Mouse (Mus musculus): Measurements from ENCODE around the gene Spag16. TPM values are rescaled to one million over a fixed set of nuclear protein-coding genes. Genes with fewer than 3 reads are reported as not detected.

Spag16 gene
- total RNA-seq, 1 experiment = 0.31 TPM

- Histone ChIP-seq H3K27ac (ENCODE audit: insufficient read depth, low read depth, low read length, poor library complexity, severe bottlenecking) (no peak overlapping the region), H3K4me1 (ENCODE audit: control insufficient read depth in 2 of 2, insufficient read depth in 2 of 2, low read length in 2 of 2, poor library complexity in 1 of 2) (no peaks in the 10 kb centered on the region), H3K36me3 (ENCODE audit: control insufficient read depth, insufficient read depth, low read length, poor library complexity, severe bottlenecking) (no peaks in the 10 kb centered on the region), H3K9ac (ENCODE audit: insufficient read depth, low read depth, low read length, poor library complexity, severe bottlenecking) (no peak overlapping the region), H3K4me3 (ENCODE audit: insufficient read depth in 1 of 2, low read depth in 1 of 2, low read length in 2 of 2, poor library complexity in 1 of 2, severe bottlenecking in 1 of 2) (no peak overlapping the region), H3K9me3 (ENCODE audit: control insufficient read depth, insufficient read depth, low read depth, low read length) (no peaks in the 10 kb centered on the region)
- peak; percentile 29 for DNase-seq (ENCODE audit: low read depth, low spot score)
- in situ Hi-C loops (cut with MboI; ENCODE audit: low sequenced_read_pairs in 2 of 2, unreplicated experiment in 2 of 2) = no loop called here
- peak; percentile 52; the same call in 1 of the 2 replicates for TF ChIP-seq ZNF384 (IDR thresholded peaks at IDR 0.05; ENCODE audit: low read depth, low read length)
- no peak for TF ChIP-seq CHD2 (IDR thresholded peaks at IDR 0.05; ENCODE audit: low read depth, low read length)
- TF ChIP-seq HCFC1 (IDR thresholded peaks at IDR 0.05; ENCODE audit: borderline replicate concordance, insufficient read depth, low read length) = no peak
- TF ChIP-seq ZC3H11A (IDR thresholded peaks at IDR 0.05; ENCODE audit: borderline replicate concordance, low read depth, low read length) = no peak
- TF ChIP-seq MAFK (IDR thresholded peaks at IDR 0.05; ENCODE audit: insufficient read depth, low read depth, low read length) = no peak
Observed at GRCm38 (mm10) chr1:69867776-69868175, 41.0 kb downstream of the Spag16 start.

DNA sequence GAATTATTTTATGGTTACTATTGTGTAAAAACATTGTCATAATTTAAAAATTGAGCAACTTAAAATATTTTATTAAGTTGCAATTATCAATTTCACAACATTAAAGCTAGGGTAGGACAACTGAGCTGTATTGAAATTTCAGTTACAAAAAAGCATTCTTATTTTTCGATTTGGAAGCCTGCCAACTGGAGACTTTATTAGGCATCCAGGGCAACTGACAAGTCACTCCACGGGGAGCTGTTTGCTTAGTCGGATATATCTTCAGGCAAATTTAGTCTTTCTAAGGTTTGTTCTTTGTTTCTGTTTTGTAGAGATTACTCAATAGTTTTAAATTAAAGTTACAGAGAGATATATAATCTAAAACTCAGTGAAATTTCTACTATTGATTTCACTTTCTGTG is 129.8 kb downstream of the Spag16 start:
- H3K27ac ChIP-seq (ENCODE audit: insufficient read depth, low read depth, low read length, poor library complexity, severe bottlenecking) = no peak overlapping the region
- no peak overlapping the region for H3K9ac ChIP-seq (ENCODE audit: insufficient read depth, low read depth, low read length, poor library complexity, severe bottlenecking)
- no peak overlapping the region for H3K4me3 ChIP-seq (ENCODE audit: insufficient read depth in 1 of 2, low read depth in 1 of 2, low read length in 2 of 2, poor library complexity in 1 of 2, severe bottlenecking in 1 of 2)
- no peaks in the 10 kb centered on the region for H3K36me3 ChIP-seq (ENCODE audit: control insufficient read depth, insufficient read depth, low read length, poor library complexity, severe bottlenecking)
- no peaks in the 10 kb centered on the region for H3K4me1 ChIP-seq (ENCODE audit: control insufficient read depth in 2 of 2, insufficient read depth in 2 of 2, low read length in 2 of 2, poor library complexity in 1 of 2)
- no peaks in the 10 kb centered on the region for H3K9me3 ChIP-seq (ENCODE audit: control insufficient read depth, insufficient read depth, low read depth, low read length)
- in situ Hi-C loops (cut with MboI; ENCODE audit: low sequenced_read_pairs in 2 of 2, unreplicated experiment in 2 of 2) = no loop called here
- TF ChIP-seq CHD2 (IDR thresholded peaks at IDR 0.05; ENCODE audit: low read depth, low read length) = no peak
- no peak for DNase-seq (ENCODE audit: low read depth, low spot score)

GRCm38 (mm10) chr1:69996874-69997273 is 170.1 kb downstream of the Spag16 start:
- H3K4me1 ChIP-seq (ENCODE audit: control insufficient read depth in 2 of 2, insufficient read depth in 2 of 2, low read length in 2 of 2, poor library complexity in 1 of 2) = no peaks in the 10 kb centered on the region
- in situ Hi-C loops (cut with MboI; ENCODE audit: low sequenced_read_pairs in 2 of 2, unreplicated experiment in 2 of 2) = no loop called here
- H3K9me3 ChIP-seq (ENCODE audit: control insufficient read depth, insufficient read depth, low read depth, low read length) = no peaks in the 10 kb centered on the region
- no peak overlapping the region for H3K4me3 ChIP-seq (ENCODE audit: insufficient read depth in 1 of 2, low read depth in 1 of 2, low read length in 2 of 2, poor library complexity in 1 of 2, severe bottlenecking in 1 of 2)
- no peak for DNase-seq (ENCODE audit: low read depth, low spot score)
- H3K27ac ChIP-seq (ENCODE audit: insufficient read depth, low read depth, low read length, poor library complexity, severe bottlenecking) = no peak overlapping the region
- TF ChIP-seq CHD2 (IDR thresholded peaks at IDR 0.05; ENCODE audit: low read depth, low read length) = no peak
- H3K36me3 ChIP-seq (ENCODE audit: control insufficient read depth, insufficient read depth, low read length, poor library complexity, severe bottlenecking) = no peaks in the 10 kb centered on the region
- no peak overlapping the region for H3K9ac ChIP-seq (ENCODE audit: insufficient read depth, low read depth, low read length, poor library complexity, severe bottlenecking)

DNA sequence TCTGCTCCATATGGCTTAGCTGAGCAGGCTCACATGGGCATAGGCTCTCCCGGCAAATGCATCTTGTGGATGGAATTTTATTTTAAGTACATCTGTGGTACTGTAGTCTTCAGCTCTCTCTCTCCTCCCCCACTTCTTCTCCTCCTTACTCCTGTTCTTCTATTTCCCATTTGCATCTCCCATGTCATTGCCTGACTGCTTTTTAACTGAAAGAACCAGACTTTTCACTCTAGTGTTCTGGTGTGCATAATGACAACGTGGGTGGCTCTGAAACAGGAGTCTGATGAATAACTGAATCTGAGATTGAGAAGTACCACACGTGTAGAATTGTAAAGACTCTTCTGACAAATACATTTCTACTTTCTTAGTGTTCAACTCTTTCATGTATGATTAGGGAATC is 186.2 kb downstream of the Spag16 start:
- H3K4me1 ChIP-seq (ENCODE audit: control insufficient read depth in 2 of 2, insufficient read depth in 2 of 2, low read length in 2 of 2, poor library complexity in 1 of 2) = no peaks in the 10 kb centered on the region
- TF ChIP-seq CHD2 (IDR thresholded peaks at IDR 0.05; ENCODE audit: low read depth, low read length) (no peak), MAFK (IDR thresholded peaks at IDR 0.05; ENCODE audit: insufficient read depth, low read depth, low read length) (no peak), HCFC1 (IDR thresholded peaks at IDR 0.05; ENCODE audit: borderline replicate concordance, insufficient read depth, low read length) (no peak), ZNF384 (IDR thresholded peaks at IDR 0.05; ENCODE audit: low read depth, low read length) (no peak), ZC3H11A (IDR thresholded peaks at IDR 0.05; ENCODE audit: borderline replicate concordance, low read depth, low read length) (no peak)

DNA sequence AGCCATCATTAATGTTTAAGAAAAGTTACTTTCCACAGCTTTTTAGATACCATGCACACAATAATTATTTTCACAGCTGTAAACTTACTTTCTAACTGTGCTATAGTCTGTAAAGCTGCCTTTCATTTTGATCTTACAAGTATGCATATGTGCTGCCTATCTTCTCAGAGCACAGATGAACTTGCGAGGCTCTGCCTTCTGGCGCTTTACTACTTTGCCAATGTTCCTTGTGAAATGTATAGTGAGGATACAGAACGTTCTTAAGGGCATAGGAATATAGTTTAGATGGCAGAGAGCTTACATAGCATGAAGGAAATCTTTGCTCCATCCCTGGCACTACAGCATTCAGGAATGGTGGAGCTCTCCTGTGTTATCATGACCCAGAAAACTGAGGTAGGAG is 210.6 kb downstream of the Spag16 start:
- TF ChIP-seq HCFC1 (IDR thresholded peaks at IDR 0.05; ENCODE audit: borderline replicate concordance, insufficient read depth, low read length) (no peak), CHD2 (IDR thresholded peaks at IDR 0.05; ENCODE audit: low read depth, low read length) (no peak)
- H3K4me3 ChIP-seq (ENCODE audit: insufficient read depth in 1 of 2, low read depth in 1 of 2, low read length in 2 of 2, poor library complexity in 1 of 2, severe bottlenecking in 1 of 2) = no peak overlapping the region
- H3K9me3 ChIP-seq (ENCODE audit: control insufficient read depth, insufficient read depth, low read depth, low read length) = no peaks in the 10 kb centered on the region
- H3K27ac ChIP-seq (ENCODE audit: insufficient read depth, low read depth, low read length, poor library complexity, severe bottlenecking) = no peak overlapping the region
- in situ Hi-C loops (cut with MboI; ENCODE audit: low sequenced_read_pairs in 2 of 2, unreplicated experiment in 2 of 2) = no loop called here
- no peak overlapping the region for H3K9ac ChIP-seq (ENCODE audit: insufficient read depth, low read depth, low read length, poor library complexity, severe bottlenecking)
- DNase-seq (ENCODE audit: low read depth, low spot score) = no peak
- no peaks in the 10 kb centered on the region for H3K36me3 ChIP-seq (ENCODE audit: control insufficient read depth, insufficient read depth, low read length, poor library complexity, severe bottlenecking)
- H3K4me1 ChIP-seq (ENCODE audit: control insufficient read depth in 2 of 2, insufficient read depth in 2 of 2, low read length in 2 of 2, poor library complexity in 1 of 2) = no peaks in the 10 kb centered on the region

More for the DNA sequence above, 186.2 kb downstream of the Spag16 start:
- DNase-seq (ENCODE audit: low read depth, low spot score) = no peak
- Histone ChIP-seq H3K36me3 (ENCODE audit: control insufficient read depth, insufficient read depth, low read length, poor library complexity, severe bottlenecking) (no peaks in the 10 kb centered on the region), H3K9me3 (ENCODE audit: control insufficient read depth, insufficient read depth, low read depth, low read length) (no peaks in the 10 kb centered on the region), H3K9ac (ENCODE audit: insufficient read depth, low read depth, low read length, poor library complexity, severe bottlenecking) (no peak overlapping the region), H3K4me3 (ENCODE audit: insufficient read depth in 1 of 2, low read depth in 1 of 2, low read length in 2 of 2, poor library complexity in 1 of 2, severe bottlenecking in 1 of 2) (no peak overlapping the region), H3K27ac (ENCODE audit: insufficient read depth, low read depth, low read length, poor library complexity, severe bottlenecking) (no peak overlapping the region)
- in situ Hi-C loops (cut with MboI; ENCODE audit: low sequenced_read_pairs in 2 of 2, unreplicated experiment in 2 of 2) = loop anchor here (25.0 kb wide), 1 partner anchor 226 kb away; no protein-coding TSS in a partner anchor

All from ES-E14 (cell line).